Mouse (Mus musculus) kidney, adult 11 months (tissue): Measurements from ENCODE around the gene Fars2.
"Not testable (repeated sequence)": the region's sequence is repeated elsewhere in the genome, so short reads cannot be mapped to it uniquely, and the experiment has no call there.

Experiments
- DNase-seq: peaks from one replicate; pipeline ENCODE4 v3.0.0; 2022

Gene Fars2

GRCm38 (mm10) chr13:36391936-36392335, 274.7 kb downstream of the Fars2 start:
- DNase-seq, result no peak

GRCm38 (mm10) chr13:36392666-36393065, 275.5 kb downstream of the Fars2 start:
- DNase-seq, result no peak

- DNase-seq, result no peak
These were observed 283.8 kb downstream of the Fars2 start for GRCm38 (mm10) chr13:36401011-36401410.

- no peak for DNase-seq
These were observed 296.1 kb downstream of the Fars2 start for GRCm38 (mm10) chr13:36413276-36413675.

- DNase-seq, result no peak
These were observed 298.0 kb downstream of the Fars2 start for GRCm38 (mm10) chr13:36415176-36415575.

GRCm38 (mm10) chr13:36416546-36416945, 299.3 kb downstream of the Fars2 start:
- no peak for DNase-seq

- no peak for DNase-seq
These were observed 302.1 kb downstream of the Fars2 start for GRCm38 (mm10) chr13:36419357-36419756.

GRCm38 (mm10) chr13:36422446-36422845, 305.2 kb downstream of the Fars2 start:
- no peak for DNase-seq

GRCm38 (mm10) chr13:36425824-36426705, 308.9 kb downstream of the Fars2 start:
- DNase-seq, result peak; percentile 79

- DNase-seq, result no peak
These were observed 312.4 kb downstream of the Fars2 start for GRCm38 (mm10) chr13:36429500-36430189.

- DNase-seq, result no peak
These were observed 313.4 kb downstream of the Fars2 start for GRCm38 (mm10) chr13:36430420-36431114.

GRCm38 (mm10) chr13:36431974-36432518, 314.8 kb downstream of the Fars2 start:
- DNase-seq, result peak; percentile 28

- DNase-seq, result no peak
These were observed 327.7 kb downstream of the Fars2 start for GRCm38 (mm10) chr13:36444748-36445423.

- DNase-seq, result no peak
These were observed 330.7 kb downstream of the Fars2 start for GRCm38 (mm10) chr13:36447947-36448346.

- no peak for DNase-seq
These were observed 331.4 kb downstream of the Fars2 start for GRCm38 (mm10) chr13:36448565-36448964.

- no peak for DNase-seq
These were observed 334.2 kb downstream of the Fars2 start for GRCm38 (mm10) chr13:36451437-36451836.

- peak; percentile 86 for DNase-seq
These were observed 343.3 kb downstream of the Fars2 start for GRCm38 (mm10) chr13:36460473-36460872.

- no peak for DNase-seq
These were observed 346.5 kb downstream of the Fars2 start for GRCm38 (mm10) chr13:36463669-36464068.

GRCm38 (mm10) chr13:36466076-36466475, 348.9 kb downstream of the Fars2 start:
- not testable (repeated sequence) for DNase-seq

GRCm38 (mm10) chr13:36466515-36466921, 349.3 kb downstream of the Fars2 start:
- peak; percentile 86 for DNase-seq

GRCm38 (mm10) chr13:36467849-36468248, 350.6 kb downstream of the Fars2 start:
- DNase-seq, result no peak

GRCm38 (mm10) chr13:36468963-36469362, 351.8 kb downstream of the Fars2 start:
- no peak for DNase-seq
